Mouse (Mus musculus) erythroblast, embryonic 14.5 days (primary cell): Measurements from ENCODE around the gene Fuca2. TPM values are rescaled to one million over a fixed set of nuclear protein-coding genes. Genes with fewer than 3 reads are reported as not detected.
A peak's percentile ranks its signal among the peaks of the same experiment; 100 is the strongest.

Experiments
- H3K27me3 ChIP-seq: 2 replicates; pipeline ENCODE4 v1.6.1; 2012; ENCODE audit warnings: inconsistent platforms; ENCODE audit not compliant: control insufficient read depth
- H3K36me3 ChIP-seq: 2 replicates; pipeline ENCODE4 v1.6.1; 2012; ENCODE audit warnings: mild to moderate bottlenecking, inconsistent platforms; ENCODE audit not compliant: control insufficient read depth
- H3K4me1 ChIP-seq: 2 replicates; pipeline ENCODE4 v1.6.1; 2012; ENCODE audit warnings: inconsistent platforms; ENCODE audit not compliant: control insufficient read depth
- H3K4me3 ChIP-seq: replicated peaks from 2 replicates; pipeline ENCODE3; 2012; ENCODE audit warnings: moderate library complexity, mild to moderate bottlenecking, inconsistent platforms
- H3K9me3 ChIP-seq: 2 replicates; pipeline ENCODE4 v1.6.1; 2012; ENCODE audit warnings: low read length, inconsistent platforms, mixed read lengths; ENCODE audit not compliant: control insufficient read depth
- GATA1 ChIP-seq: IDR thresholded peaks from 2 replicates; pipeline ENCODE4 v1.6.1; 2012; ENCODE audit warnings: low read length, inconsistent platforms, mixed read lengths
- TAL1 ChIP-seq: IDR thresholded peaks from 3 replicates; pipeline ENCODE4 v1.6.1; 2012; ENCODE audit warnings: low read length, inconsistent platforms, mixed read lengths
- polyA plus RNA-seq: library from polyadenylated mRNA; stranded (reverse); fragments of >175 nt; gene quantifications from 2 replicates; pipeline ENCODE4 v1.2.3, GENCODE M21; 2012

The Fuca2 gene
- polyA plus RNA-seq, 1 experiment = 1.2 TPM

DNA sequence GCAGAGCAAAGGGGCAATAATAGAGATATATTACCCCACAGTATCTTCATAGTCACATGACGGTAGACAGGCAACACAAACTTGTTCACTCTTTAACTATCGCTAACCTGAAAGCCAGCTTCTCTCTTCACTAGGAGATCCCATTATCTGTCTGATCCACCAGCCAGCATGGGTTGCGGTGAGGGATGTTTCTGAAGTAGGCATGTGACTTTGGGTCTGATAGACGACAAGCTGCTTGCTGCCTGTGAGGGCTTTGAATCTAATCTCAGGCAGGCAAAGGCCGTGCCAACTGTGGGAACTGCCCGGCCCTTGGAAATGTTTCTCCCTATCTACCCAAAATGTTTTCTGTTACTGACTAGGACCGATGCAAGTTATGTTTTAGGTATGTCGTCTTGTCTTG is 3.0 kb downstream of the Fuca2 start:
- Histone ChIP-seq H3K4me3 (peak overlapping the region; percentile 68), H3K9me3 (no peaks in the 10 kb centered on the region), H3K4me1 (peaks cover 52% of the 10 kb centered on the region), H3K36me3 (peaks cover 42% of the 10 kb centered on the region), H3K27me3 (no peaks in the 10 kb centered on the region)
- 0 out of 2 replicates have a peak, but pooled peaks have one; percentile 28 for TF ChIP-seq GATA1
- peak; percentile 46; the same call in 2 of the 3 replicates for TF ChIP-seq TAL1

GRCm38 (mm10) chr10:13521857-13522256 is 22.5 kb downstream of the Fuca2 start:
- H3K9me3 ChIP-seq = no peaks in the 10 kb centered on the region
- peaks cover 13% of the 10 kb centered on the region for H3K36me3 ChIP-seq
- no peaks in the 10 kb centered on the region for H3K27me3 ChIP-seq
- no peak overlapping the region for H3K4me3 ChIP-seq
- H3K4me1 ChIP-seq = peaks cover 18% of the 10 kb centered on the region
- TF ChIP-seq TAL1 = no peak
- no peak for TF ChIP-seq GATA1

DNA sequence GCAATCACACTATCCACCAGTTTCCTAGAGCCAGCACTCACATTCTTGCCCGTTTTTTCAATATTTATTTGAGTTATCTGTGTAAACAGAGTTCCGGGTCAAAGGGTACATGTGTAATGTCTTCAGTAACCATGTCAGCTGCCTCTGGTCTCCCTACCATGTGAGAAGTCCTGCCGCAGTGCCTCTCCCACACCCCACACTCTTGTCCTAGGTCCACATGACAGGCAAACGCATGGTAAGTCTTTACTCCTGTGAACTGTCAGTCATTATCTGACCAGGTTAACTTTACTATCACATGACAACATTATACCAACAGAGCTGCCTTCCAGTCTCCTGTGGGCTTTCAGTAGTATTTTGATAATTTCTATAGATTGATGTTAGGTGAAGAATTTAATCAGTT is 28.8 kb downstream of the Fuca2 start:
- H3K4me1 ChIP-seq = no peaks in the 10 kb centered on the region
- TF ChIP-seq GATA1 (no peak), TAL1 (no peak)
- peaks cover 40% of the 10 kb centered on the region for H3K36me3 ChIP-seq
- H3K9me3 ChIP-seq = no peaks in the 10 kb centered on the region
- no peaks in the 10 kb centered on the region for H3K27me3 ChIP-seq
- no peak overlapping the region for H3K4me3 ChIP-seq

DNA sequence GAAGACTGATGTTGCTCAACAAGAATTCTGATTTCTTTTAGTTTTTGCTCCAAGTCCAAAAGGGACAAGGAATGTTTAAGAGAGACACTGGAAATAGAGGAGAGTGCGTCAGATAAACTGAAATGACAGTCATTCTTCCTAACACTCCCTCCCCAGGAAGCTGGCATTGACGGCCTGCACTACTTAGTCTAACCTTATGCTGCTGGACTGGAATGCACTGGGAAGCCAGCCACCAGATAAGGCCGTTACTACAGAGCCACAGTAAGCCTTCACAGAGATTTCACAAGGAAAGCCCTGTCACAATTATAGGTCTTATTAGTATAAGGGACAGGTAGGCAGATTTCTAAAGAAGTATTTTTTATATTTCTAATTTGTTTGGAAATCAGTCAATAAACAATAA is 35.4 kb downstream of the Fuca2 start:
- Histone ChIP-seq H3K4me3 (no peak overlapping the region), H3K27me3 (no peaks in the 10 kb centered on the region), H3K36me3 (peaks cover 33% of the 10 kb centered on the region), H3K4me1 (no peaks in the 10 kb centered on the region), H3K9me3 (no peaks in the 10 kb centered on the region)
- TF ChIP-seq TAL1 (no peak), GATA1 (no peak)

DNA sequence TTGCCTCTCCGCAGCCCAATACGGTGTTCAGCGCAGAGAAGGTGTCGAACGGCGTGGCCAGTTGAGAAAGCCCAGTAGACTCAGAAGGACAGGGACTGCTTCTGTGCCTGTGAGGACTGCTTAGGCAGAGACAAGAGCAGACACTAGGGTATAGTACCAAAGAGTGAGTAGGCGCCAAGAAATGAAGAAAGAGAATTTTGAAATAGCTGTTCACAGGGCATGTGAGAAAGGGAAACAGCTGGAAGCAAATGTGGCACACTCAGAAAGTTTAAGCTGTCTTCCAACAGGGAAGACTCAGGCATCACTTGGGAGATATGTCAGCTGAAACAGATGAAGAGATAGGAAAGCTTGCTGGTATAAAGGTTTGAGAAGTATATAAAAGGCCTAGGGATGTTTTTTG is 37.4 kb downstream of the Fuca2 start:
- Histone ChIP-seq H3K27me3 (no peaks in the 10 kb centered on the region), H3K4me3 (no peak overlapping the region), H3K36me3 (peaks cover 28% of the 10 kb centered on the region), H3K9me3 (no peaks in the 10 kb centered on the region), H3K4me1 (no peaks in the 10 kb centered on the region)
- no peak for TF ChIP-seq TAL1
- no peak for TF ChIP-seq GATA1

- Histone ChIP-seq H3K4me1 (no peaks in the 10 kb centered on the region), H3K36me3 (peaks cover 35% of the 10 kb centered on the region), H3K9me3 (no peaks in the 10 kb centered on the region), H3K27me3 (no peaks in the 10 kb centered on the region), H3K4me3 (no peak overlapping the region)
- no peak for TF ChIP-seq TAL1
- no peak for TF ChIP-seq GATA1
These were observed 40.5 kb downstream of the Fuca2 start for GRCm38 (mm10) chr10:13539769-13540333.

DNA sequence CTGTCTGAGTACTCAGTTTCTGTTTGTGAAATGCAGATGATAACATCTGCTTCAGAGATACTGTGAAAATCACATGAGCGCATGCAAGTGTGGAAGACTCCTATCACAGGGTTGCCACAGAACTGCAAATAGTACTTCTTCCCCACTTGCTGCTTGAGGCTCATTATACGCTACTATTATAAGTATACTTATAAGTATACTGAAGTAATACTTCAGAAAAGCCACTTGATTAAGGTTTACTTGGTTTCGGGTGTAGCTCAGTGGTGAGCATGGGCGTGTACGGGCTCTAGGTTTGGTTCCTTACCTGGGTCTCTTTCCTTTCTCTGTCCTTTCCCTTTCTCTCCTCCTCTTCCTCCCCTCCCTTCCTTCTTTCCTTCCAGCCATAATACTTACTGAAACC is 42.4 kb downstream of the Fuca2 start:
- no peak for TF ChIP-seq TAL1
- no peak for TF ChIP-seq GATA1
- Histone ChIP-seq H3K36me3 (peaks cover 34% of the 10 kb centered on the region), H3K27me3 (no peaks in the 10 kb centered on the region), H3K4me3 (no peak overlapping the region), H3K4me1 (no peaks in the 10 kb centered on the region), H3K9me3 (no peaks in the 10 kb centered on the region)

GRCm38 (mm10) chr10:13552646-13553497 is 53.5 kb downstream of the Fuca2 start, which contains the start of the genes Adat2 and Pex3:
Gene Adat2, plus strand, starts transcription at chr10:13552894.
Gene Pex3, minus strand, starts transcription at chr10:13553142.
- Histone ChIP-seq H3K4me1 (peaks cover 26% of the 10 kb centered on the region), H3K27me3 (no peaks in the 10 kb centered on the region), H3K36me3 (peaks cover 19% of the 10 kb centered on the region), H3K4me3 (peak within 1 kb of the TSS; percentile 94), H3K9me3 (no peaks in the 10 kb centered on the region)
- TF ChIP-seq GATA1 (no peak), TAL1 (no peak)

GRCm38 (mm10) chr10:13553498-13553985 is 54.2 kb downstream of the Fuca2 start:
- TF ChIP-seq TAL1 (no peak), GATA1 (no peak)
- Histone ChIP-seq H3K27me3 (no peaks in the 10 kb centered on the region), H3K36me3 (peaks cover 17% of the 10 kb centered on the region), H3K4me3 (peak overlapping the region; percentile 94), H3K9me3 (no peaks in the 10 kb centered on the region), H3K4me1 (peaks cover 27% of the 10 kb centered on the region)
